Mouse (Mus musculus): Measurements from ENCODE around the gene Gm2174.

DNA sequence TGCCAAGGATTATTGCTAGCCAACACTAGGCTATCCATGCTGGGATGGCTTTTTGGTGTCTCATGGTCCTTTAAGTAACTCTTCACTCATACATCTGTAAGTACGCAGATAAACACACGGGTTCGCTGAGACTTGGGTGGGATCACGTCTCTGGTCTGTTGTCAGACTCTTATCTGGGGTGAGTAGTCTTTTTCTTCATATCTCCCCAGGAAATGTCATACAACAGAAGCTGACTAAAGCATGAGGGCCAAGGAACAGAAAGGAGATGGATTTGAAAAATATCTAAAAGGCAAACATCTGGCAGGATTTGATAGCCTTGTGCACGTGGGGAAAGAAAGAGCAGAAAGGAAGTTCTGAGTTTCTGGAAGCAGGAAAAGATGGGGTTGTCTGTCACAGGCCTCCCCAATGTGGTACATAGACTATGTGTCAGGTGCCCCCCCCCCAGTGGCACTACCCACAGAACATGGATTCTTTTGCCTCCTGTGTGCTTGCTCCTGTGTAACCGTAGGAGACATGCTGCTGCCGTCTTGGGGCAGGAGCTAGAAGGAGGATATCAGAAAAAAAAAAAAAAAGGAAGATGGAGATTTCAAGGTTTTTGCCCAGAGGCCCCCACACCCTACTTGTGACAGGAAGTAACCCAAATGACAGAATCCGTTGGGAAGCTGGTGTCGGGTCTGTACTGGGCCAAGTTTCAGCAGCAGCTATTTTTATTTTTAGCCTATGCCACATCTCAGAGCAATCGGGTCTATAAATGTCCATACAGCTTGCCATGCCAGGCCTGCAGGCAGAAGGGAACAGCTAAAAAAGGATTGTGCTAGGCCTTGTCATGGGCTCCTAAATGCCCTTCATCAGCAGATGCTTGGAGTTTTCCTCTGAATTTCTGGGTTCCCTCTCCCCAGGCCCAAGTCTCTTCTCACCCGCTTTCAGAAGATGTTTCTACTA is 1.0 kb upstream of the Gm2174 start:
- TF ChIP-seq CTCF (IDR thresholded peaks at IDR 0.05; ENCODE audit: borderline replicate concordance, extremely low read depth, insufficient read depth, insufficient read length) (no peak), POLR2A (IDR thresholded peaks at IDR 0.05; ENCODE audit: borderline replicate concordance, extremely low read depth, insufficient read depth, insufficient read length, poor library complexity, severe bottlenecking) (no peak)

Data from brain, embryonic 14.5 days (tissue).